Mouse (Mus musculus): ENCODE measurements around the gene Bloc1s6. TPM values are rescaled to one million over a fixed set of nuclear protein-coding genes. Genes with fewer than 3 reads are reported as not detected.

Bloc1s6 gene
- polyA plus RNA-seq, 1 experiment from 2014 or later: 106 TPM

DNA sequence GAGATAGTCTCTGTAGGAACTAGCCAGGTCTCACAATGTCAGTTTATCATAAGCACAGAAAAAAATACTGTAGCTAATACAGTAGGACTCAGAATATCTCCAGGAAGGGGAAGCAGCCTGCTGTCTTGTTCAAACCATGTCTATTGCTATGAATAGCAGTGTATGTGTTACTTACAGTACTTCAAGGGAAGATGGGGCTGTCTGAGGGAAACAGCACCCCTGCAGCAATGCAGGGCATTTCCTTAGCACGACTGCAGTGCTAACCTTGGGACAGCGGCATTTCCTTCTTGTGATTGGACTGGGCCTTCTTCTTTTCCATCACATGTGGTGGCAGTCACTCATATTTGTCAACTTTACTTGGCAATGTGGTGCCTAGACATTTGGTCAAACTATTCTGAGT is 38.5 kb downstream of the Bloc1s6 start:
- 66% methylated on average over 2 of the region's 2 CpGs for WGBS

DNA sequence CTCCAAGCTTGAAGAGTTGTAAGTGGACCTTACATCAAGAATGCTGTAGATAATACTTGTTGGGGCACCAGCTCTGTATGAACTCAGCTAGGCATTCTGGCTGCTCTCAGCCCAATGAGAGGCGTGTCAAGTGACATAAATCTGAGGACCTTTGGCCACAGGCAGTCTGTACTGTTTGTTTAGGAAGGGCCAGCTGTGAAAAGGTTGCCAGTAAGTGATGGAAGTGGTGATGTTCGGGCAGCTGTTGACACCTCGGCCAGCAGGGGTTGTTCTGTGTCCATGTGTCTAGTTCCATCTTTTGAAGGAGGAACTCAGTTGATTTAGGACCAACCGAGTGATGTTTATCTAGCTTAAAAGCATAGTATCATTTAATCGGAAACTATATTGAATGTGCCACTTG is 41.7 kb downstream of the Bloc1s6 start:
- H3K4me1 ChIP-seq (ENCODE audit: control insufficient read depth, insufficient read depth, low read depth, low read length): no peaks in the 10 kb centered on the region
- H3K36me3 ChIP-seq (ENCODE audit: control insufficient read depth, insufficient read depth, low read length): no peaks in the 10 kb centered on the region
- no peak overlapping the region for H3K4me2 ChIP-seq (ENCODE audit: low read length)
- WGBS: 76% methylated on average over 5 of the region's 5 CpGs
- H3K27me3 ChIP-seq (replicated peaks; ENCODE audit: control insufficient read depth, insufficient read depth, low read length): no peaks in the 10 kb centered on the region
- no peak overlapping the region for H3K27ac ChIP-seq (ENCODE audit: low read depth, low read length)
- no peak for ATAC-seq
- H3K9me3 ChIP-seq (ENCODE audit: control insufficient read depth, low read length): no peaks in the 10 kb centered on the region
- no peak overlapping the region for H3K9ac ChIP-seq (ENCODE audit: low read depth, low read length)
- H3K4me3 ChIP-seq (ENCODE audit: low read length): no peak overlapping the region

More for the DNA sequence above, 38.5 kb downstream of the Bloc1s6 start:
- H3K36me3 ChIP-seq (ENCODE audit: control insufficient read depth, insufficient read depth, low read length): no peaks in the 10 kb centered on the region
- H3K9me3 ChIP-seq (ENCODE audit: control insufficient read depth, low read length): no peaks in the 10 kb centered on the region
- no peak overlapping the region for H3K27ac ChIP-seq (ENCODE audit: low read depth, low read length)
- no peak for ATAC-seq
- no peak overlapping the region for H3K4me3 ChIP-seq (ENCODE audit: low read length)
- H3K9ac ChIP-seq (ENCODE audit: low read depth, low read length): no peak overlapping the region
- H3K4me2 ChIP-seq (ENCODE audit: low read length): no peak overlapping the region
- no peaks in the 10 kb centered on the region for H3K4me1 ChIP-seq (ENCODE audit: control insufficient read depth, insufficient read depth, low read depth, low read length)
- H3K27me3 ChIP-seq (replicated peaks; ENCODE audit: control insufficient read depth, insufficient read depth, low read length): no peaks in the 10 kb centered on the region

DNA sequence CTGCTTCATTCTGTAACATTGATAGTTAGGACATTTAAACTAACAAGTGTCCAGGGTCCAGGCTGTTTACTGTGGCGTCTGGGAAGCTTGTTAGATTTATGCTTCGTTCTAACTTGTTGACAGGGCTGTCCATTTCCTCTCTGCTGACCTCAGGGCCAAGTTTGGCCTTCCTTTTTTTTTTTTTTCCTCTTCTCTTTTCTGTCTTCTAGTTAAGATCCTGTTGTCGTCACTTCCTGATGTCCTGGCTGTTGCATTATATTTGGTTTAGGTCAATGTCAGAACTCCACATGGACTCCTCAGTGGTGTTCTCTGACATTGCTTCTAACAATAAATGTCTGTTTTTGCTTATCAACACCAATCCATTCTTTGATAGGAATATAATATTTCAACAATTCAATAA is 42.1 kb downstream of the Bloc1s6 start:
- Histone ChIP-seq H3K36me3 (ENCODE audit: control insufficient read depth, insufficient read depth, low read length) (no peaks in the 10 kb centered on the region), H3K9ac (ENCODE audit: low read depth, low read length) (no peak overlapping the region), H3K4me2 (ENCODE audit: low read length) (no peak overlapping the region), H3K27ac (ENCODE audit: low read depth, low read length) (no peak overlapping the region), H3K4me1 (ENCODE audit: control insufficient read depth, insufficient read depth, low read depth, low read length) (no peaks in the 10 kb centered on the region), H3K4me3 (ENCODE audit: low read length) (no peak overlapping the region), H3K9me3 (ENCODE audit: control insufficient read depth, low read length) (no peaks in the 10 kb centered on the region), H3K27me3 (replicated peaks; ENCODE audit: control insufficient read depth, insufficient read depth, low read length) (no peaks in the 10 kb centered on the region)
- ATAC-seq: no peak
- 78% methylated on average over 3 of the region's 3 CpGs for WGBS

DNA sequence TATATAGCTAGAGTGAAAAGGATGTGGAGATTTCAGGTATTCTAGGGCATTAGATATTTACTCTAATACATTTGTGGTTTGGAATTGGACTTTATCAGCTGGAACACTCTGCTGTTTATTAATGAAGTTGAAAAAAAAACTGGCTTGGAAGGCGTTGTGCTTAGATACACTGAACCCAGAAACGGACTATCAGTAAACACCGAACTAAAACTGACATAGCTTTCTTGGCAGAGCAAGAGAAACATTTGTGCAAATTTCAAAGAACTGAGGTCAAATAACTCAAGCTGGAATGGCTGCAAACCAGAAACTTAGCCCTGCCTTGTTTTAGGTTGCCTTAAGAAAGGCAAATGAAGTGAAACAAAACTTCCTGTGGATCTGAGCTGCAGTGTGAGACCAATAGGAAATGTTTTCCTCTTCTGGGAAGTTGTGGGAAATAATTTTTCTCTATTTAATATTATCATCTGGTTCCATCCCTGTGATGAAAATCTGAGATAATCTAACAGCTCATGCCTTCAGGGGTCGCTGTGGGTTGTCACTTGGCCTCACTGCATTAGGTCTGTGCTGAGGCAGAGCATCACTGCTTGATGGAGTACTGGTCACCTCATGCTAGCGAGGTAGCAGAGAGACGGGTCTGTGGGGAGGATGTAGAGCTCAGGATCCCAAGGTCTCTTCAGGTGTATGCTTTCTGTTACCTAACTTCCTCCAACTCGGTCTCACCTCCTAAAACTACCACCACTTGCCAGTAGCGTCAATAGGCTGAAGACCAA is 43.5 kb downstream of the Bloc1s6 start:
- no peak overlapping the region for H3K27ac ChIP-seq (ENCODE audit: low read depth, low read length)
- no peak overlapping the region for H3K4me2 ChIP-seq (ENCODE audit: low read length)
- H3K4me1 ChIP-seq (ENCODE audit: control insufficient read depth, insufficient read depth, low read depth, low read length): no peaks in the 10 kb centered on the region
- no peak overlapping the region for H3K4me3 ChIP-seq (ENCODE audit: low read length)
- no peak overlapping the region for H3K9ac ChIP-seq (ENCODE audit: low read depth, low read length)
- H3K9me3 ChIP-seq (ENCODE audit: control insufficient read depth, low read length): no peaks in the 10 kb centered on the region
- no peaks in the 10 kb centered on the region for H3K36me3 ChIP-seq (ENCODE audit: control insufficient read depth, insufficient read depth, low read length)
- no peaks in the 10 kb centered on the region for H3K27me3 ChIP-seq (replicated peaks; ENCODE audit: control insufficient read depth, insufficient read depth, low read length)
- ATAC-seq: no peak
- WGBS: 75% methylated on average over 8 of the region's 8 CpGs

DNA sequence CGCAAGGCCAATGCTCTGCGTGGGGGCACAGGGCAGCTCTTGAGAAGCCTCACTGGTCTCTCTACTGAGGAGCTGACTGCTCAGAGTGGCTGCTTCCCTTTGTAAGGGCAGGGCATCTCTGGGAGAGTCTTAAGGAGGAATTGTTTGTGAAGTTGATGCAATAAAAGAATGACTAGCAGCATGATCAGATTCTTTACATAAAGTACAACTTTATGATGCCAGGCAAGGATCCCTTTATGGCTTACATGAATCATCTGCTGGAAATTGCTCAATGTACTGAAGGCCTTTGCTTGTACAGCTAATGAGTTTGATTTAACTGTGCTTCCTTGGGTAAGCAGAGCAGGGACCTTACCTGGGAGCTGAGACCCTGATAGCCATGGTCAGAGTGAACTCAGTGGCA is 45.4 kb downstream of the Bloc1s6 start:
- 92% methylated on average over 2 of the region's 2 CpGs for WGBS
- H3K27ac ChIP-seq (ENCODE audit: low read depth, low read length): no peak overlapping the region
- ATAC-seq: no peak
- H3K4me1 ChIP-seq (ENCODE audit: control insufficient read depth, insufficient read depth, low read depth, low read length): no peaks in the 10 kb centered on the region
- H3K4me3 ChIP-seq (ENCODE audit: low read length): no peak overlapping the region
- H3K36me3 ChIP-seq (ENCODE audit: control insufficient read depth, insufficient read depth, low read length): no peaks in the 10 kb centered on the region
- no peak overlapping the region for H3K9ac ChIP-seq (ENCODE audit: low read depth, low read length)
- no peaks in the 10 kb centered on the region for H3K27me3 ChIP-seq (replicated peaks; ENCODE audit: control insufficient read depth, insufficient read depth, low read length)
- H3K4me2 ChIP-seq (ENCODE audit: low read length): no peak overlapping the region
- H3K9me3 ChIP-seq (ENCODE audit: control insufficient read depth, low read length): no peaks in the 10 kb centered on the region

DNA sequence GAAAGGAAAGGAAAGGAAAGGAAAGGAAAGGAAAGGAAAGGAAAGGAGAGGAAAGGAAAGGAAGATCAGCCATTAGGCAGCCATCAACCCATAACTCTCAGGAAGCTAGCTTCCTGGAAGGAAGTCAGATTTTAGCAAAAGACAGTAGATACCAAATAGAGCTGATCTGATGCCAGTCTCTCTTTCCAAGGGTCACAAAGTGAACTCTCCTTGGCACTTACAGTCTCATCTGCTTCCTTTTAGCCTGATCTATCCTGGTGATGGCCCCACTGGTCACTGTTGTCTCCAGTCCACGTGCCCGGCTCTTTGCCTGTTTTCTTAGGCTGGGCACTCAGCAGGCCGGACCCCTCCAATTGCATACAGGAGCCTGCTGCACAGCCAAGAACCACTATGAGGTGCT is 46.4 kb downstream of the Bloc1s6 start:
- H3K9ac ChIP-seq (ENCODE audit: low read depth, low read length): no peak overlapping the region
- H3K27ac ChIP-seq (ENCODE audit: low read depth, low read length): no peak overlapping the region
- no peaks in the 10 kb centered on the region for H3K36me3 ChIP-seq (ENCODE audit: control insufficient read depth, insufficient read depth, low read length)
- ATAC-seq: no peak
- WGBS: 90% methylated on average over 3 of the region's 3 CpGs
- H3K4me1 ChIP-seq (ENCODE audit: control insufficient read depth, insufficient read depth, low read depth, low read length): no peaks in the 10 kb centered on the region
- H3K9me3 ChIP-seq (ENCODE audit: control insufficient read depth, low read length): no peaks in the 10 kb centered on the region
- no peak overlapping the region for H3K4me2 ChIP-seq (ENCODE audit: low read length)
- no peaks in the 10 kb centered on the region for H3K27me3 ChIP-seq (replicated peaks; ENCODE audit: control insufficient read depth, insufficient read depth, low read length)
- H3K4me3 ChIP-seq (ENCODE audit: low read length): no peak overlapping the region

DNA sequence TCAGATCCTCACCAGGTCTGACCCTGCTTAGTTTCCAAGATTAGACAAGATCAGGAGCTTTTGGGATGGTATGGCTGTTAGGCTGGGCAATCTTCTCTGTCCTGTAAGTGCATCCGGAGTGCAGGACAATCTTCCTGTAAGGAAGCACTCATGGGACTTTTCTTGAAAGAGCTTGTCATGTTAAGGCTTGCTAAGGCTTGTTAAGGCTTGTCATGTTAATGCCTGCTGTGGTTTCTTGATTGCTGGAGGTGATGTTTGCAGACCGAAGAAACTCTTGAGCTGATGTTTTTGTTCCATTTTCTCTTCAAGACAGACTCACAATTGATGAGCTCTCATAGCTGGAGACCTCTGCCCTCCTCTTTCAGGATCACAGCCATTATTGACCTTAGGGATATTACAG is 47.9 kb downstream of the Bloc1s6 start:
- ATAC-seq: no peak
- Histone ChIP-seq H3K36me3 (ENCODE audit: control insufficient read depth, insufficient read depth, low read length) (no peaks in the 10 kb centered on the region), H3K4me1 (ENCODE audit: control insufficient read depth, insufficient read depth, low read depth, low read length) (no peaks in the 10 kb centered on the region), H3K27ac (ENCODE audit: low read depth, low read length) (no peak overlapping the region), H3K4me3 (ENCODE audit: low read length) (no peak overlapping the region), H3K27me3 (replicated peaks; ENCODE audit: control insufficient read depth, insufficient read depth, low read length) (no peaks in the 10 kb centered on the region), H3K9me3 (ENCODE audit: control insufficient read depth, low read length) (no peaks in the 10 kb centered on the region), H3K9ac (ENCODE audit: low read depth, low read length) (no peak overlapping the region), H3K4me2 (ENCODE audit: low read length) (no peak overlapping the region)
- WGBS: 81% methylated on average over 2 of the region's 2 CpGs

DNA sequence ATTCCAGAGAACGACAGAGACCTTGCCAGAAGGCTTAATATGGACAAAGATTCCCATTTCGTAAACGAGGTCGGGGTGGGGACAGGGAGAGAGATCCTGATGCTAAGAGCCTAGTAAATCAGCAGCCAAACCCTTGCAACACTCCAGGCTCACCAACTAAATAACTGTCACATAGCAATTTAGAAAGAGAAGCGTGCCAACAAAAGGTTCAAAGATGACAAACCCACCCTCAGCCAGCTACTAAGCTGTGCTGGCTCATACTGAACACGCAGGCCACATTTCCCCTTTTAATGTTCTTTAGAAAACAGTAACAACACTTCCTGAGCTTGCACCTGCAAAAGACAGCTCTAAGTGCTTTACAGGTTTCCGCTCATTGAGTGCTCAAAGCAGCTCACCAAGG is 51.0 kb downstream of the Bloc1s6 start:
- WGBS: 78% methylated on average over 7 of the region's 7 CpGs
- no peaks in the 10 kb centered on the region for H3K36me3 ChIP-seq (ENCODE audit: control insufficient read depth, insufficient read depth, low read length)
- no peak for ATAC-seq

DNA sequence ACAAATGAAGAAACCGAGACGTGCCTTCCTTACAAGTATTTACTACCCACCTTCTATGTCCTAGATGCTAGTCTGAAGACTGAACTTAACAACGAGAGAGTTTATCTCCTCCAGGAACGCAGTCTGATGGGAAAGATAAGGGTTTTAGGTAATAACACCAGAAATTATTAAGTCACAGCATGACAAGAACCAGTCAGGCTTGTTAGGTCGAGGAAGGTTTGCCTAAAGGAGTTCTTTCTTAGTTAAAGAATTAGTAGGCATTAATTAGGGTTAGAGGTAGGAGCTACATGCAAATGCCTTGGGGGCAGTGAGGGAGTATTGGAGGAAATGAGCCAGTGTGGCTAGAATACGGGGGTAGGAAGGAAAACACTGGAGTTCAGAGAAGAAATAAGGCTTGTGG is 51.4 kb downstream of the Bloc1s6 start:
- no peak for ATAC-seq
- H3K4me3 ChIP-seq (ENCODE audit: low read length): no peak overlapping the region
- H3K4me2 ChIP-seq (ENCODE audit: low read length): no peak overlapping the region
- no peak overlapping the region for H3K9ac ChIP-seq (ENCODE audit: low read depth, low read length)
- WGBS: 77% methylated on average over 6 of the region's 6 CpGs
- no peak overlapping the region for H3K27ac ChIP-seq (ENCODE audit: low read depth, low read length)
- H3K4me1 ChIP-seq (ENCODE audit: control insufficient read depth, insufficient read depth, low read depth, low read length): no peaks in the 10 kb centered on the region
- no peaks in the 10 kb centered on the region for H3K9me3 ChIP-seq (ENCODE audit: control insufficient read depth, low read length)
- H3K27me3 ChIP-seq (replicated peaks; ENCODE audit: control insufficient read depth, insufficient read depth, low read length): no peaks in the 10 kb centered on the region
- H3K36me3 ChIP-seq (ENCODE audit: control insufficient read depth, insufficient read depth, low read length): no peaks in the 10 kb centered on the region

More for the DNA sequence above, 51.0 kb downstream of the Bloc1s6 start:
- no peak overlapping the region for H3K4me2 ChIP-seq (ENCODE audit: low read length)
- H3K9ac ChIP-seq (ENCODE audit: low read depth, low read length): no peak overlapping the region
- no peaks in the 10 kb centered on the region for H3K4me1 ChIP-seq (ENCODE audit: control insufficient read depth, insufficient read depth, low read depth, low read length)
- H3K9me3 ChIP-seq (ENCODE audit: control insufficient read depth, low read length): no peaks in the 10 kb centered on the region
- no peak overlapping the region for H3K4me3 ChIP-seq (ENCODE audit: low read length)
- H3K27ac ChIP-seq (ENCODE audit: low read depth, low read length): no peak overlapping the region
- no peaks in the 10 kb centered on the region for H3K27me3 ChIP-seq (replicated peaks; ENCODE audit: control insufficient read depth, insufficient read depth, low read length)

Data from hindbrain, embryonic 16.5 days (tissue).